Comparison of ENCODE assay signal across 9 mouse cellular contexts in the genomic region with DNA sequence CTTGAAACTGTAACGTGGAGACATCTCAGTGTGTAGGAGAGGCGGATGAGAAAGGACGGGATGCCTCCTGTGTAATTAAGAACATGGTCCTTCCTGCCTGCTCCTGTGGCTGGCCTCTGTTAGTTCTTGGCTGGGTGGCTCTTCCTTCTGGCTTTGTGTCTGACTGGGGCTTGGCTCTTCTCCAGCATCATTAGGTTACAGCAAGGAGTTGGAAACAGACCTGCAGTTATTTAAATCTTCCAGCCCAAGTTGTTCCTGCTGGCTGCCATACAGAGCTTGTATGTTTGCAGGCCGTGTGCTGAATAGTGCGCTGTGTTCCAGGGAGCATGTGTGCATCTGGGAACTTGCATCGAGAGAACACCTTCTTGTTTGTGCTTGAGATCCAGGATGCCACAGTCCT.
DNase-seq lines count a peak whose midpoint lies in the region; ATAC-seq lines count a peak whose summit lies in the region.
"Had no signal": no experiment of that assay in that cellular context is flagged by ENCODE, and none has a peak within 500 bp of the region (broad histone marks: within the 10 kb centered on the region; RNA-seq: fewer than 3 reads in every experiment).

No protein-coding gene starts in this region.

- intact Hi-C loops in heart, postnatal 10 days (cut with DNase I) = loop anchor here (2.0 kb wide), 1 partner anchor 53 kb away; no protein-coding TSS in a partner anchor

- no peak for DNase-seq in forebrain, embryonic 10.5 days (ENCODE audit: extremely low spot score, low spot score)
- DNase-seq in MN1 (ENCODE audit: low spot score) = peak; percentile 75
- DNase-seq in heart, postnatal 10 days = peak; percentile 70 to 73
- DNase-seq in kidney, postnatal 4 days = peak; percentile 34 to 56
- DNase-seq in liver, embryonic 11.5 days (ENCODE audit: low spot score) = no peak

- no peak overlapping the region for H3K4me3 ChIP-seq in forebrain, embryonic 12.5 days (replicated peaks)
- no peak overlapping the region for H3K4me3 ChIP-seq in forebrain, embryonic 10.5 days
- H3K4me3 ChIP-seq in embryonic facial prominence, embryonic 13.5 days = no peak overlapping the region
- no peak overlapping the region for H3K4me3 ChIP-seq in stomach, embryonic 16.5 days (replicated peaks; ENCODE audit: low read length)
- no peak overlapping the region for H3K4me3 ChIP-seq in liver, embryonic 11.5 days (ENCODE audit: low read depth, low read length)
- H3K4me3 ChIP-seq: liver, embryonic 15.5 days had no signal

- ATAC-seq in forebrain, embryonic 12.5 days (ENCODE audit: low FRiP score) = peak; percentile 67; the same call in 1 of the 2 replicates
- ATAC-seq in embryonic facial prominence, embryonic 13.5 days (ENCODE audit: insufficient number of reproducible peaks, insufficient read depth, low FRiP score, low TSS enrichment, low read depth) = peak; percentile 83
- ATAC-seq in stomach, embryonic 16.5 days (ENCODE audit: insufficient read depth, low FRiP score) = peak; percentile 50
- no peak for ATAC-seq in liver, embryonic 11.5 days (replicated peaks; ENCODE audit: low FRiP score)

- H3K27me3 ChIP-seq in forebrain, embryonic 12.5 days = no peaks in the 10 kb centered on the region
- no peaks in the 10 kb centered on the region for H3K27me3 ChIP-seq in forebrain, embryonic 10.5 days (ENCODE audit: poor library complexity, severe bottlenecking)
- no peaks in the 10 kb centered on the region for H3K27me3 ChIP-seq in embryonic facial prominence, embryonic 13.5 days
- no peaks in the 10 kb centered on the region for H3K27me3 ChIP-seq in stomach, embryonic 16.5 days (ENCODE audit: control insufficient read depth, insufficient read depth, low read length)
- no peaks in the 10 kb centered on the region for H3K27me3 ChIP-seq in liver, embryonic 11.5 days (replicated peaks; ENCODE audit: control insufficient read depth, insufficient read depth, low read length)
- H3K27me3 ChIP-seq: liver, embryonic 15.5 days had no signal

- H3K27ac ChIP-seq in forebrain, embryonic 12.5 days = peak overlapping the region; percentile 72
- no peak overlapping the region for H3K27ac ChIP-seq in forebrain, embryonic 10.5 days
- peak overlapping the region; percentile 95 for H3K27ac ChIP-seq in embryonic facial prominence, embryonic 13.5 days
- H3K27ac ChIP-seq in stomach, embryonic 16.5 days (ENCODE audit: low read length) = peak overlapping the region; percentile 38; the same call in 1 of the 2 replicates
- H3K27ac ChIP-seq in liver, embryonic 11.5 days (ENCODE audit: low read depth, low read length) = no peak overlapping the region
- H3K27ac ChIP-seq: liver, embryonic 15.5 days had no signal

- H3K36me3 ChIP-seq in forebrain, embryonic 12.5 days (replicated peaks) = no peaks in the 10 kb centered on the region
- no peaks in the 10 kb centered on the region for H3K36me3 ChIP-seq in forebrain, embryonic 10.5 days (replicated peaks)
- 0 out of 2 replicates have a peak, but pooled peaks cover 4% of the 10 kb centered on the region for H3K36me3 ChIP-seq in embryonic facial prominence, embryonic 13.5 days
- H3K36me3 ChIP-seq in stomach, embryonic 16.5 days (ENCODE audit: control insufficient read depth, insufficient read depth, low read length) = no peaks in the 10 kb centered on the region
- H3K36me3 ChIP-seq in liver, embryonic 11.5 days (ENCODE audit: control insufficient read depth, insufficient read depth, low read length) = no peaks in the 10 kb centered on the region
- H3K36me3 ChIP-seq: liver, embryonic 15.5 days had no signal

- WGBS in forebrain, embryonic 12.5 days = 60% methylated on average over 6 of the region's 6 CpGs
- WGBS in forebrain, embryonic 10.5 days = 82% methylated on average over 6 of the region's 6 CpGs
- WGBS in embryonic facial prominence, embryonic 13.5 days = 14% methylated on average over 6 of the region's 6 CpGs
- 42% methylated on average over 6 of the region's 6 CpGs for WGBS in stomach, embryonic 16.5 days
- 73% methylated on average over 6 of the region's 6 CpGs for WGBS in liver, embryonic 11.5 days

- no peak overlapping the region for H3K9ac ChIP-seq in forebrain, embryonic 12.5 days
- H3K9ac ChIP-seq in embryonic facial prominence, embryonic 13.5 days = 0 out of 2 replicates have a peak overlapping the region, but pooled peaks have one; percentile 32
- H3K9ac ChIP-seq in stomach, embryonic 16.5 days (ENCODE audit: low read length) = no peak overlapping the region
- no peak overlapping the region for H3K9ac ChIP-seq in liver, embryonic 11.5 days (ENCODE audit: low read depth, low read length)
- H3K9ac ChIP-seq: liver, embryonic 15.5 days had no signal

- H3K9me3 ChIP-seq in forebrain, embryonic 12.5 days = peaks cover 5% of the 10 kb centered on the region; the same call in 1 of the 2 replicates
- peaks cover 5% of the 10 kb centered on the region; the same call in 1 of the 2 replicates for H3K9me3 ChIP-seq in forebrain, embryonic 10.5 days
- no peaks in the 10 kb centered on the region for H3K9me3 ChIP-seq in embryonic facial prominence, embryonic 13.5 days
- H3K9me3 ChIP-seq in stomach, embryonic 16.5 days (replicated peaks; ENCODE audit: control insufficient read depth, low read length) = no peaks in the 10 kb centered on the region
- H3K9me3 ChIP-seq in liver, embryonic 11.5 days (ENCODE audit: control insufficient read depth, low read length) = no peaks in the 10 kb centered on the region
- H3K9me3 ChIP-seq: liver, embryonic 15.5 days had no signal

- no peak overlapping the region for H3K4me2 ChIP-seq in forebrain, embryonic 12.5 days
- peak overlapping the region; percentile 34 for H3K4me2 ChIP-seq in embryonic facial prominence, embryonic 13.5 days
- H3K4me2 ChIP-seq in stomach, embryonic 16.5 days (ENCODE audit: low read depth, low read length) = no peak overlapping the region
- no peak overlapping the region for H3K4me2 ChIP-seq in liver, embryonic 11.5 days
- H3K4me2 ChIP-seq: liver, embryonic 15.5 days had no signal

- H3K4me1 ChIP-seq in forebrain, embryonic 12.5 days = peaks cover 12% of the 10 kb centered on the region
- peaks cover 16% of the 10 kb centered on the region for H3K4me1 ChIP-seq in forebrain, embryonic 10.5 days
- peaks cover 39% of the 10 kb centered on the region for H3K4me1 ChIP-seq in embryonic facial prominence, embryonic 13.5 days
- H3K4me1 ChIP-seq in stomach, embryonic 16.5 days (ENCODE audit: control insufficient read depth, insufficient read depth, low read length) = no peaks in the 10 kb centered on the region
- no peaks in the 10 kb centered on the region for H3K4me1 ChIP-seq in liver, embryonic 11.5 days (replicated peaks; ENCODE audit: control insufficient read depth, insufficient read depth, low read length)
- H3K4me1 ChIP-seq: liver, embryonic 15.5 days had no signal

Comparison
In these comparisons a context has a peak if more than half of its experiments do, and no peak if none do; other contexts are left out.
1. H3K27ac ChIP-seq: peak in forebrain, embryonic 12.5 days (single experiment), embryonic facial prominence, embryonic 13.5 days (single experiment) and stomach, embryonic 16.5 days (single experiment); none in forebrain, embryonic 10.5 days (single experiment) and liver, embryonic 11.5 days (single experiment).
2. DNase-seq: peak in MN1 (single experiment), heart, postnatal 10 days (2 of 2) and kidney, postnatal 4 days (2 of 2); none in forebrain, embryonic 10.5 days (single experiment) and liver, embryonic 11.5 days (single experiment).